Mouse (Mus musculus) layer of hippocampus, adult 2 months (tissue): ENCODE measurements at regions not wholly inside any gene's neighbourhood (a gene's known extent, or its start where the extent isn't known, plus 50 kb on each side); places are given as distances from the start of the nearest gene placed in this dataset.

Experiments
- DNase-seq, 2 experiments: peaks; one replicate each; pipeline ENCODE4 v3.0.0; 2022; ENCODE audit warnings: low spot score in 2 of 2
- H3K27ac ChIP-seq: fragments of 200-600 bp; 2 replicates; pipeline ENCODE4 v1.8.1; 2022
- H3K4me3 ChIP-seq: fragments of 200-600 bp; 2 replicates; pipeline ENCODE4 v1.8.1; 2022; ENCODE audit warnings: mild to moderate bottlenecking
- CTCF ChIP-seq: fragments of 200-600 bp; conservative IDR thresholded peaks from 2 replicates; pipeline ENCODE4 v1.8.1; 2022; ENCODE audit warnings: antibody characterized with exemption, mild to moderate bottlenecking, moderate library complexity

DNA sequence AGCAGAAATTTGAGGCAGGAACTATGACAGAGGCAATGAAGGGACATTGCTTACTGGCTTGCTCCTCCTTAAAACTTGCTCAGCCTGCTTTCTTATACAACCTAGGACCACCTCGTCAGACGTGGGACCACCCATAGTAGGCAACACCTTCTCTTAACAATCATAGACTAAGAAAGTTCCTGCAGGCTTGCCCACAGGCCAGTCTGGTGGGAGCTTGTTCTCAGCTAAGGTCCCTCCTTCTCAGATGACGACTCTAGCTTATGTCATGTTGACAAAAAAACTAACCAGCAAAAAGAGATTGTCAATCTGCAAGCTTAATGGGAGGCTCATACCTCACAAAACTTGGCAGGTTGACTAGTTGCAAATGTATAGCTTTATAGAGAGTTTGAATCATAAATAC lies 56.5 kb upstream of the Lsm6 start:
- no peak for TF ChIP-seq CTCF
- no peak overlapping the region for H3K4me3 ChIP-seq
- no peak for DNase-seq
- no peak overlapping the region for H3K27ac ChIP-seq

DNA sequence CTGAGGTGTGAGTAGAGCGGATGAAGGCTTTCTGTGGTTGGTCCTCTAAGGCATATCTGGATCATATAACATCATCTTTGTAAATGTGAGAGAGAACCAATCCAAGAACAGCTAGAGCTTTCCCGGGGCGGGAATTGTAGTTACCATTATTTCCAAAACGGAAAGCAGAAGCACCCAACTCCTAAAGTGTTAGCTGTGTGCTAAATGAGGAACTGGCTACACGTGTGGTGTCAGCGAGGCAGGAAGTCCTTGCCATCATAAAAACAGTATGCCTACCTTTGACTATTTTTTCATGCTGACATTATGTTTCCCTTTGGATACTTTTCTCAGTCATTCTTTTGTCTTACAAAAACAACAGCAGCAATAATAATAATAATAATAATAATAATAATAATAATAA lies 68.8 kb upstream of the Lsm6 start:
- TF ChIP-seq CTCF, result no peak
- Histone ChIP-seq H3K27ac (no peak overlapping the region), H3K4me3 (no peak overlapping the region)
- no peak for DNase-seq

DNA sequence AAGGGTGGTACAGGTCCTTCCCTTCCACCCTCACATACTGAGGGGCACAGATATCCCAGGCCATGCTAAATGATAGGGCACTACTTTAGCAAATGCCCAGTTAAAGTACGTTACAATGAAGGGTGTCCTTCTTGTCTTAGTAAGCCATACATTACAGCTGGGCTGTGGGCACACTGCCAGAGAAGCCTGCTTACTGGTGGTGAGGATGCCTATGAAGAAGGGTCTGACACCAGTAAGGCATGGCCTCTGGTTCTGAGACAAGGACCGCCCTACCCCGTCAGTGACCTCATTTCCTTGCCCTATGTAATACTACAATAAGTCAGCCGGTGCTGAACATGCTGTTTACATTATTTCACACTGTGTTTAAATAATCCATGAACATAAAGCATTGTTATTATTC lies 69.6 kb upstream of the Lsm6 start:
- TF ChIP-seq CTCF, result no peak
- H3K27ac ChIP-seq, result no peak overlapping the region
- DNase-seq, result no peak
- H3K4me3 ChIP-seq, result no peak overlapping the region

DNA sequence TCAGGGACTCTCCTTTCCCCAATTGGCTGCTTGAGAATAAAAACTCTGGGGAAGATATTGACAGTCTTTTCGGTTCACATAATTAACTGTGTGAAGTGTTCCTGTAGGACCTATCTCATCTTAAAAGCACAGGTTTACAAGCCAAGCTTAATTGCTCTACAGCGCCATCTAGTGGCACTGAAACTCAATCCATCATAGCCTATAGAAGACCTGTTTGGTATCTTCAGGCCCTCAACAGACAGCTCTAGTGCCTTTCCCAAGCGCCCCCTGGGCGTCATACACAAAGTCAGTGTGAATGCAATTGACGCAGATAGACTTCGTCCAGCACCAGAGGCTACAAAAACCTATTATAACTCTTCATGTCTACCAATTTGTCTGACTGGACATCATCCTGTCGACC lies 78.9 kb upstream of the Lsm6 start:
- H3K27ac ChIP-seq, result no peak overlapping the region
- peak; percentile 90 for TF ChIP-seq CTCF
- H3K4me3 ChIP-seq, result no peak overlapping the region
- peak; percentile 47 to 68 for DNase-seq

DNA sequence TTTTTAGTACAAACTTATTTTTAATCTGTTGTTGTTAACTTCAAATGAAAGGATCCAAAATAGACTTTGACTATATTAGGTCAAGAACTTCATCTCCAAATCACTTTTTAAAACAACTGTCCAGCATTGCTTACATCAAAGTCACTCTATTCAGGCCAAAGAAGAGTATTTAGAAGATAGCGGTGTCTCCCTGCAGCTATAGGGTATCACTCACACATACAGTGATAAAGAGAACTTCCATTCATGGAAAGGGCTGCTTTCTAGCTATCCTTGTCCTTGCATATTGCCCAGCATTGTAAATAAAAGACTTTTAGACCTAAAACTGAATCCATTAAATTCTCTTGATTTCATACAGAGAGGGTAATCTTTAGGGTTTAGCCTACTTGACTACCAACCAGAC lies 82.1 kb upstream of the Lsm6 start:
- H3K4me3 ChIP-seq, result no peak overlapping the region
- no peak overlapping the region for H3K27ac ChIP-seq
- TF ChIP-seq CTCF, result no peak
- DNase-seq, result no peak

DNA sequence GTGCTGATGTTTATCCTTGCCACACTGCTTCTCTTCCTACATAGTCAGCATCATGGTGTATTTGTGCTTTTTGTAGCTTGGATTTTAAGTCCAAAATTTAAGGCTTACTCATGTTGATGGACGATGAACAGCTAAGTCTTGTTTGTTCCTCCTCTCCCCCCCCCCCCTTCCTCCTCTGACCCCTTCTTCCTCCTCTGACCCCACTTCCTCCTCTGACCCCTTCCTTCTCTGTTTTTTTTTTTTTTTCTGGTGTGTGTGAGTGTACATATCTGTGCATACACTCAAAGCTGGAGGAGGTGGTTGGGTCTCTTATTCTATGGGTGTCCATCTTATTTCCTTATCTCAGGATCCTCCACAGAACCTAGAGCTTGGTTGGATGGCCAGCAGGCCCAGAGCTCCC lies 87.0 kb upstream of the Lsm6 start:
- no peak for TF ChIP-seq CTCF
- H3K4me3 ChIP-seq, result no peak overlapping the region
- H3K27ac ChIP-seq, result no peak overlapping the region
- DNase-seq, result no peak

DNA sequence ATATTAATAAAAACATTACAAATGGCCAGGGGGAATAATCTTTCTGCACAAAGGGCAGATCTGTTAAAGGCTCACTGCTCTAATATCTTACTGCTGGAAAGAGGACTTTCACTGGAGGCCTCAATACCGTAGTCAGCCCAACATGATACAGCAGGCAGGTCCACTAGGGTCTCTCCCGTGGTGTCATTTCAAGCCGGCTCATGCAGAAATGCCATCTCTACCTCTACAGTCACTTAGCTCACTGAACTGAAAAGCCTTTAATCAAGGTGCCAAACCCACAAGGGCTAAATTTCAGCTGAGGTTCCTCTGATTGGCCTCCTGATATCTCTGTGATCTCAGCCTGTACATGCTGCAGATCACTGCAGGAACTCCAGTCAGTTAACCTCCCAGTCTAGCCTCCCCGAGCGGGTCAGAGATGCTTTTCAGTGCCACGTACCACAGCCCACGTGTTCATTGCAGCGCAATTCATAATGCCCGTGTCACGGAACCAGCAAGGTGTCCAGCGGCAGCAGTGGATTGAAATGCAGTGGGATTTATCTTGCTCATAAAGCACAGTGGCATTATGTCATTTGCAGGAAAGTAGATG lies 90.4 kb upstream of the Lsm6 start:
- no peak overlapping the region for H3K4me3 ChIP-seq
- TF ChIP-seq CTCF, result no peak
- no peak for DNase-seq

DNA sequence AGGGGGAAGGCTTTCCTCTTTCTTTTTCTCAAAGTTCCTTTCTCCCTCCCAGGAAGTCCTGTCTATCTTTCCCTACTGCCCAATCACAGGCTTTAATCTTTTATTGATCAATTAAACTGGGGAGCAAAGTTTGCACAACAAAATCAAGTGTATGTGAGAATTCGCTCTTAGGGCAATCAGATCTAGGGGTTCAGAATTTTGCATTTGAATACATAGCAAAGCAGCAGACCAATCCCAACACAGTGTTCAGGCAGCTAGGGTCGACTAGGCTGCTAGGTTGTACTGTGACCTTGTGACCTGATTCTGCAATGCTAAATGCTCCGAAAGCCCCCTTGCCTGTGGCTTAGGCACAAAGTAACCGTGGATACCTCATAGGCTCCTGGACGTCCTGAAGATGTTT lies 91.5 kb upstream of the Lsm6 start:
- H3K4me3 ChIP-seq, result no peak overlapping the region
- no peak overlapping the region for H3K27ac ChIP-seq
- no peak for DNase-seq
- no peak for TF ChIP-seq CTCF

More for the DNA sequence above, 90.4 kb upstream of the Lsm6 start:
- no peak overlapping the region for H3K27ac ChIP-seq

DNA sequence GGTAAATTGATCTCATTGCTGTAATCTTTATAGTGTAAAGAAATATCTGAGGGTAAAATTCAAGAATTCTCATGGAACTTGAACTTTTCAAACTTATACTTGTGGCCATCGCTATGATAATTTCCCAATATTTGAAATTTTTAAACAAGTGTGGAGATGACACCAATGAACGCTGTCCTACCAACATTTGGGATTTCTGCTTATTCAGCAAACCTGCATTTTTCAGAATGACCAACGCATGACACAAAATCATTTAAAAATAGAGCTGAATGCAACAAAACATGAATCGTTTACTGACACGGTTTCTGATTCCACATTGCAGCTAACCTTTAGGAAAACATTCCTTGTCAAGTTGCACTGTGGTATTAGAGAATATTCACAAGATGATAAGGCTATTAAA lies 92.9 kb upstream of the Lsm6 start:
- Histone ChIP-seq H3K4me3 (no peak overlapping the region), H3K27ac (no peak overlapping the region)
- TF ChIP-seq CTCF, result no peak
- DNase-seq, result no peak

DNA sequence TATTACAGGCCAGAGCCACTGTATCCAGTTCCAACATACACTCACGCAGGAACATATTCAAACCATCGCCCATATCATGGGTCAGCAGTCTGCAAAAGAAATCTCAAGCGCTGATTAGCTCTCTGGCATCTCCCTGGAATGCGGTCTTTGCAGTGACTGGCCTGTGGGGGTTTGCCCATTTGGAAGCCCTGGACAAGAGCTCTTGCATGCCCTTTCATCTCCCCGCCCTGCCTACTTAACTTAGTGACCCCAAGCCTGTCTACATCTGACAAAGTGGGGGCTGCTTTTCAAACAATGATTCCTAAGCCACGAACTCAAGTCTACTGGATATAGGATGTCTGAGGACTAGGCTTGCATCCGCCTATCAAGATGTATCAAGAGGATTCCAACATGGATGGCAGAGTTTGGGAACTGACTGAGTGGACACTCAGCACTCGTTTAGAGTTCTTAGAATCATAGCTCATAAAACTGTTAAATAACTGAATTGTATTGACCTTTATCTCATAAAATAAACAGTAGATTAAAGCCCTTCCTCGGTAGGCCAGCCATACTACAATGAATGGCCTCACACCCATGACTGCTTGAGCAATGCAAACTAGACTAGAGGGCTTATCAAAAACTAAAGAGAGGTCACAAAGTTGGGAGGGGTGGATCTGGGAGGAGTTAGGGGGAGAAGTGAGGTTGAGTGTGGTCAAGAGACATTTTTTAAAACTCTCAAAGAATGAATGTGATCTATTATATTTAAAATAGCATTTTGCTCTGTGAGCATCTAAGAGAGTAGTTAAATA lies 97.4 kb upstream of the Zfp827 start:
- TF ChIP-seq CTCF, result no peak
- Histone ChIP-seq H3K27ac (no peak overlapping the region), H3K4me3 (no peak overlapping the region)
- no peak for DNase-seq

DNA sequence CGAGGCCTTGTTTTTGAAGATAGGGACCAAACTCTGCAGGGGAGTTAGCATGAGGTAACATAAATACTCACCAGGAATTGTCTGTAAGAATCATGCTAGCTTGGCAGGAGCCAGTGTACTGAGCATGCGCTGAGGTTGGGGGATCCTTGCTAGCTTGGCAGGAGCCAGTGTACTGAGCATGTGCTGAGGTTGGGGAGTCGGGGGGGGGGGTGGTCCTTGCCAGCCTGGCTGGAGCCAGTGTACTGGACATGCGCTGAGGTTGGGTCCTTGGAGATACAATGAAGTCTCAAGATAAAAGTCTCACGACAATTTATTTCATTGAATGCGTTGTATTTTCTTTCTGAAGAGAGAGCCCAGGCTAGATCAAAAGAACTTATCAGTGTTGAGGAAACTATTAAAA lies 96.2 kb upstream of the Zfp827 start:
- TF ChIP-seq CTCF, result no peak
- Histone ChIP-seq H3K27ac (no peak overlapping the region), H3K4me3 (no peak overlapping the region)
- DNase-seq, result no peak

DNA sequence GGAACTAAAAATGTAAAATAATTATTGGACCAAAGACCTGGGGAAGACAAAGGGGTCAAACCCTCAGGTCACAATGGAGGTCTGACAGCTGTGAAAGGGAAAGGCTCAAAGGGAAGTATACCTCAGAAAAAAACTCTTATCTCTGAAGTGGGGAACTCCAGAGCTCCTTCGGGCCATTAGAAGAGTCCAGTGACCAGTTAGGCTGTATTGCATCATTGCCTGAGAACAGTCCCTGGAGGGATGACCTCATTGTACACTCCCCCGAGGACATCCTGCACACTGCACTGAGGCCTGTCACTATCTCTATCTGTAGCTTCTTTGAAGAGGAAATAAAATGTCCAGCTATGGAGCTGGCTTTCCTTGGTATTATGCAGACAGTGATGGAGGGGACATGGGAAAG lies 88.2 kb upstream of the Zfp827 start:
- no peak for TF ChIP-seq CTCF
- no peak overlapping the region for H3K4me3 ChIP-seq
- H3K27ac ChIP-seq, result no peak overlapping the region
- no peak for DNase-seq

DNA sequence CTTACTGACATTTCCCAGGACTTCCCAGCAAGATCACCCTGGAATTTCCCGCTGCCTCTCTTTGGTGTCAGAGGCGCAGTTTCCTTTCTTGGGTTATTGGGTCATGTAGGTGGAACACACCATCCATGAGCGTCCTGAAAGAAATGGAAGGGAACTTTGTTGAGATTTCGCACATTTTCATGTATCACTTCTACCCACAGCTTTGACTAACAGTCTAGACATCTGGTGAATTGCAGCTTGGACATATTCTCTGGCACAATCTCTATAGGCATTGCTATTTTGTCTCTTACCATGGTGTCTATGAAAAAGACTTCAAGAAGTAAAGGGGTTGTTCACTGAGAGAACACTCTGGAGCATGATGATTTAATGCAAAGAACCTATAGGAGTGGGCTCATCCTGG lies 86.7 kb upstream of the Zfp827 start:
- H3K27ac ChIP-seq, result no peak overlapping the region
- no peak for DNase-seq
- H3K4me3 ChIP-seq, result no peak overlapping the region
- TF ChIP-seq CTCF, result no peak

DNA sequence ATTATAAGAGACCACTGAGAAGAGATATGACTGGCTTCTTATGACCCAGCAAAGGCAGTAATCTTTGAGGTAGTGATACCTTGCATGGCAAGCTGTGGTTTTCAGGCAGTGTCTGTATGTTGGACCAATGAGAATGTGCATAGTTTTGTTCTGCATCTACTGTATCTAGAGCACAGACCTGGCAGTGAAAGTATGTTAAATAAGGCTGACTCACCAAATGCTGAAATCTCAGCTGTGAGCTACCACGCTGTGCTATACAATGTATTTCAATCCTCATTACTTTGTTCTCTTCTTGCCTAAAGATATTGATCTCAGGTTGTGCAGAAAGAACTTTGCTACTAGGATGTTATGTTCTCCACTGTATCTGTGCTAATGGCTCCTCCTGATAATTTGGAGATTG lies 83.9 kb upstream of the Zfp827 start:
- no peak for DNase-seq
- H3K27ac ChIP-seq, result no peak overlapping the region
- no peak for TF ChIP-seq CTCF
- no peak overlapping the region for H3K4me3 ChIP-seq
